Mouse (Mus musculus) kidney, adult 9 months (tissue): ENCODE results near the gene Mycbp2.

Experiments used
- DNase-seq: peaks from one replicate; pipeline ENCODE4 v3.0.0; 2022

Mycbp2 gene

DNA sequence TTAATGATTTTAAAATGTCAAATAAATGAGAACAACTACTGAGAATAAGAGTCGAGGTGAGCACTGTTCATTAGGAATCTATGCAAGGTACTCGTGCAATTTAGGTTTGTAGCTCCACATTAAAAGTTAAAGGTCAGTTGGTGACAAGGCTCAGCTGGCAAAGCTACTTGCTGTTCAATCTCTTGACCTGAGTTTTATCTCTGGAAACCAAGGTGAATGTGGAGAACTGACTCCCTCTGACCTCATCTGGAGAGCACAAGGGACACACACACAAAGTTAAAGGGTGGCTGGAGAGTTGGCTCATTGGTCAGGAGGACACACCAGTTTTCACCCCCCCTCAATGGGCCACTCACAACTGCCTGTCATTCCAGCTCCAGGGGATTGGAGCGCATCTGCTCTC lies 245.4 kb downstream of the Mycbp2 start:
- no peak for DNase-seq

DNA sequence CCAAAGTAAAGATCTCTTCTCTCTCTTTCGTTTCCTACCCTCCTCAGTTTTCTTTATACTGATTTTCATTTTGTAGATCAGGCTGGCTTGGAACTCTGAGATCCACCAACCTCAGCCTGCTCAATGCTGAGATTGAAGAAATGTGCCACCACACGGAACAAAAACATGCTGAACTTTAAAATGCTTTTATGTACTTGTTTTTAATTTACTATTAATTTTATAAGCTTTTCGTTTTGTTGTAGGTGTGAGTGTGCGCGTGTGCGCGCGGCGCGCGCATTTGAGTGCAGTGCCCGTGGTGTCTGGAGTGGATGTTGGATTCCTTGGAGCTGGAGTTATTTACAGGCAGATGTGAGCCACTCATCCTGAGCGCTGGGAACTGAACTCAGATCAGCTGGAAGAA lies 246.3 kb downstream of the Mycbp2 start:
- no peak for DNase-seq

DNA sequence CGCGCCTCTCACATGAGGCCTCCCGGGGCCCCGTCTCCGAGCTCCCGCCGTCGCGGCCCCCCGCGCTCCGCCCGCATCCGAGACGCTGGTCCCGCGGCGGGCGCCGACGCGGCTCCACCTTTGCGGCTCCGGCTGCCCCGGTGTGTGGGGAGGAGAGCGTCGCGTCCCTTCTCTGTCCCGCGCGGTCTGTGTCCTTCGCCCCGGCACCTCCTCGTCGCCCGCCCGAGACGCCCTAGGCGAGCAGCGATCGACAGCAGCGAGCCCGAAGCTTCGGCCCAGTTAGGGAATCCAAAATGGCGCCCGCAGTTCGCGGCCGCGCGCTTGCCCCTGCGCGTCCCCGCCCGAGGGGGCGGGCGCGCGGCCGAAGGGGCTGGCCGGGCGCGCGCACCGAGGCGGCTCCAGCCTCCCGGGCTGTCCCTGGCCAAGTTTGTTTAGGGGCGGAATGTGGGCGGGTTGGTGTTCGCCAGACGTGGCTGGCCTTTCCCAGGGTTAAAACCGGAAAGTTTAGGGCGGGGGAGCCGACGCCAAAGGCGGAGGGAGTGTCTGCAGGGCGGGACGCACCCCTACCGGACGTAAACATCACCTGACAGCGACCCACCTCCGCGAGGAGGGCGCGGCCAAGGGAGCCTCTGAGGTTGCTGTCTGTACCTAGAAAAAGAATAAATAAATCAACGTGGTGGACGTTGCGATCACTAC lies 247.2 kb downstream of the Mycbp2 start, which contains the start of gene Fbxl3:
Fbxl3 (minus strand) TSS at position 329 of the 696 bp plus-strand sequence.
- DNase-seq = peak; percentile 97

DNA sequence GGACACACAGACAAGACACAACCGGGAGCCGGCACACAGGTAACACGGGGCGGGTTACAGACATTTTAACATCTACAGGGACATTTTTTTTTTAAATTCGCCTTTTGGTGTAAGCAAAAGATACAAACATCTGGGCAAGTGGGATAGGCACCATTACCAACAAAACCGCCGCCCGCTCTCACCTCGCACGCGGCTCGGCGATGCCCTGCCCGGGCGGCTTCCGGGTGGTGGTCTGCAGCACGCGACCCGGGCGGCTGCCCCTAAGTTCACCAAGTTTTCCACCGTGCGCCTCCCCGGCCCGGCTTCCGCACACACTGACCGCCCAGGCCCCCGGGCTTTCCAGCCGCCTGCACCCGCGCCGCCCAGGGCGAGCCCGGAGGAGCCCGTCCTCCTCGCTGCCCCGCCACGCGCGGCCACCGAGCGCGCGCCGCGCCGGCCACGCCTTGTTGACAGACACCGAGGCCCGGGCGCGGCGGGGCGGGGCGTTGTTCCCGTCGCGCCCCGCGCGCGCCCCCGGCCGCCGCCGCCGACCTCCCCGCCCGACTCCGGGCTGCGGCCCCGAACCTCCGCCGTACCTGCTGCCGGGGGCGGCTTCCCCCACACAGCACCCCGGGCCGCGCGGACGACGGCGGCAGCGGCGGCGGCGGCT lies 247.9 kb downstream of the Mycbp2 start:
- DNase-seq = peak; percentile 87

DNA sequence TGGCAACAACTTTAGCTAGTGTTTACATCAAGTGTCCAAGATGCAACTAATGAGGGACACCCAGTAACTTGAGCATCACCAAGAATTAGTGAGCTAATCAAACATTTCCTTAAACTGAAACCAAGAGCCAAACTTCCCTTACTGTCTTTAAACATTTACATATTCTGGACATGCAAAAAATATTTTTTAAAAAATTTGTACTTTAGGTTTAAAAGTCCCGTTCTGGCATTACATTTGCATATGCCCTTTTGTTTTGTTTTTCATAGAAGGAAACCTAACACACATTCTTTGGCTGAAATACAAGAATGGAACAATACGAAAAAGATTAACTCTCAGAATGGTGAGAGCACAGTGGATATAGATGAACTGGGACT lies 248.4 kb downstream of the Mycbp2 start:
- DNase-seq = no peak

DNA sequence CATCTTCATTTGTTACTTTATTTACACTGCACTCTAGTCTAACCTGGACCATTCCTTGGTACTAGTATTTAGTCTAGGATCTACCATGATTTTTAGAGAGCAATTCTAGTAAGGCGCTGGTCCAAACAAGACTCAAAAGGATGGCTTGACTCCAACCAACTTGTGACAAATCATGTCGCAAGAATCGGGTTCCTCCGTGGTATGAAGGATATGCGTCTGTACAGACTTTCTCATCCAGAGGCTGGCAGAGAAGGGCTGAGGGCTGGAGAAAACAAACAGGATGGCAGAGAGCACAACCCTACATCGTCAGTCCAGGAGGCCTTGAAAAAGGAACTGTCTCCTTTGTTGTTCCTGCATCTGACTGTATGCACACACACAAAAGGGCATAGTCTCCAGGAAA lies 250.0 kb downstream of the Mycbp2 start:
- no peak for DNase-seq

DNA sequence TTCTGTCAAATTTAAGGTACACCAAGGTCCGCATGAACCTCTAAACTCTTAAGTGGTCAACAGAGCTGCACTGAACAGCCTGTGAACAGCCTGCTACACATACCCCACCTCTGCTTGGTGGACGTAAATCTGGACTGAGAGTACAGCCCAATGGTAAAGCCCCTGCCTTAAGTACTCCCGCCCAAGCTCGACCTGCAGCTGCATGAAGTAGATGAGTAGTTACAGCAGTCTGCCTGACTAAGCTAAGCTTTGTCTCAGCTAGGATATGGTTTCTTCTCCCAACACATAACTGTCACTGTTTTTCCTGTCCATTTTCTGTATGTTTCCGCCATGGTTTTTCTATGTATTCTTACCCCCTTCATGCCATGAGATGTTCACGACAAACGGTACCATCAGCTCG lies 250.8 kb downstream of the Mycbp2 start:
- DNase-seq = no peak

DNA sequence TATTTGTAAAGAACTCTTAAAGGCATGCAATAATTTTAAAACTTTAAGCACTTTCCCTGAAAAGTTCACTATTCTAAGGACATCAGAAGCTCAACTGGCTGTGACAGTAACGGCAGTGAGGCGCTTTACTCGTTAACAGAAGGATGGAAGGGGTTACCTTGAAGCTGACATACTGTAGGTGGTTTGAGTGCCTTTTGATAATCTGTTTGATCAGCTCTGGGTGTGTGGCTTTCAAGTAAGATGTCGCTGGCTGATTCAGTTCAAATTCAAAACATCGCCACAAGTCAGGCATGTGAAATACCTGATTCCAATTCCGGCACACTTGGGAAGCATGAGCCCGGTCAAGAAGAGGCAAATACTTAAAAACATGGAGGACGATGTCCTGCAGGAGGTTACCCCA lies 251.6 kb downstream of the Mycbp2 start:
- no peak for DNase-seq

DNA sequence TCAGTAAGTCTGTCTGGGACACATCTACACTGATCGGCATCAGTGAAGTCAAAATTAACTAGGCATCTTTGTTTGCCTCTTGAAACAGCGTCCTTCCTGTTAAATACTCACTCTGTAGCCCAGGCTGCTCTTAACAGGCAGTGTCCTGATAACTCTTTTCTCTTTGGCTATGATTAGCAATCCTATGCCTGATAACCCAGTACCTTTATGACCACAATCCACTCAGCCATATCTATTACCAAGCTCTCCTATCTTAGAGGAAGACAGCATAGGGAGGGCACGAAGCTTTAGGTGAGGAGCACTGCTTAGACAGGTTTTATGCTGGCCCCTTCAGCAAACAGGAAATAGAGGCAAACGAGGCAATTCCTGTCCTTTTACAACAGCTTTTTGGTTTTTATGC lies 252.9 kb downstream of the Mycbp2 start:
- DNase-seq = no peak

DNA sequence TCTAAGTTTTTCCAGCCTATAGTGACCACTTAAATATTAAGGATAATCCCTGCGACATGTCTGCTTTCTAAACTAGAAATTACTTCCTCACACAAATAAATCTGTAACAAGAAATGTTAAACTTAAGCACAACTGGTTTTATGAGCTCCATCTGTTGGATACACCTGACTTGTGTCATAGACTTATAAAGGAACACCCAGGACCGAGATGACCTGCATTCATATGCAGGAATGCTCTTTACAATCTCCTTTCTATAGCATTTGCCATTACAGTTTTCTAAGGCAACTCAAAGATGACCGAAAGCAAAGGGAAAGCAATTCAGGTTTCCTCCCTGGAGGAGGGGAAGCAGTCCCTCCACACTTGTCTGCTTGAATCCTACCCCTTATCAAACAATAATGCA lies 253.4 kb downstream of the Mycbp2 start:
- no peak for DNase-seq

DNA sequence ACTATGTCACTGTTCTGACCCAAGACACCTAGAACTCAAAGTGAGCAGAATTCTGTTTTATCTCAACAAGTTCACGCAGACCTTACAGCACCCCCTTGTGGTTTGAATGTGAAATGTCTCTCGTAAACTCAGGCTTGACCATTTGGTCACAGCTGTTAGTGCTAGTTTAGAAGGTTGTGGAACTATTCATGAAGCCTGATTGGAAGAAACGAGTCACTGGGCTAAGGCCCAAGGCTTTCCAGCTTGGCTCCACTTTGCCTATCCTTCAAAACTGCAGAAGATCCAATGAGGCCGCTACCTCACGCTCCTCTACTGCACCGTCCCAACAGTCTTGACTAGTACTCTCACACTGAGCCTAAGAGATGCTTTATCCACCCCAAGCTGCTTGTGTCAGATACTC lies 258.0 kb downstream of the Mycbp2 start:
- DNase-seq = peak; percentile 75

DNA sequence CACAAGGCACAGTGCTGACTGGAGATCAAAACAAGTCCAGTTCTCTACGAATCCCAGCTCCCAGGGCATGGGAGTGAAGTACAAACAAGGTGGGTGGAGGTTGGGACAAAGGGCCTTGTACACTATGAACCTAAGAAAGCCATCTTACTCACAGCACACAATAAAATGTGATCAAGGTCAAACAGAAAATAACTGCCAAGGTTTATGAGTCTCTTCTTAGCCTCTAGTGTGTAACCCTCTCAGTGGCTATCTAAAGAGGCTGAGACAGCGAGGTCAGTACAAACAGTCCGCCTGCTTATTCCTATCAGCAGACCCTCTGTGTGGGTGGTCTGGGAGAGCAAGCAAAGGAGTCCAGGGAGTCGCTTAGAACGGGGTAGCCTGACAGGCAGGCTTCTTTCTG lies 258.8 kb downstream of the Mycbp2 start:
- no peak for DNase-seq

DNA sequence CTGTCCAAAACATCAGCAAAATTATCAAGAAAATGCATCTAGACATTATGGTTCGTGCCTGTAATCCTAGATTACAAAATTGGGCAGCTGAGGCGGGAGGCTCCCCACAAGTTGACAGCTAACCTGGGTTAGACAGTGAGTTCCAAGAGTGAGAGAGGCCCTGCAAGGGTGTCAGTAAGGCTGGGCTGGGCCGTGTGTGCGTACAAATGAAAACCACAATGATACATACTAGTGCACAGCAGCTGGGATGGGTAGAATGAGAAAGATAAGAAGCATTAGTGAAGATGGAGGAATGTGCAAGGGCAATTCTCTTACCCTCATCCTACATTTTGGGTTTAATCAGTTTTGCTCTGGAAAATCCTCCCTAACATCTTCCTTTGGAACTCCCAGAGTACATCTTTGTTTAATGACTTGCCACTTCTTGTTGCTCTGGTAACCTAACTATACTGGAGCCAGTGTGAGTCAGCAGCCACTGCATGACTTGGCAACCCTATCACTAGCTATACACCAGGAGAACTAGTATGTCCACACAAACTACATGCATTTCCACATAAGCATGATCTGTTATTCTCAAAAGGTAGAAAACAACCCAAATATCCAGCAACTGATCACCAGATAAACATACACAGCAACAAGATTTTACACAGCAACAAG lies 259.8 kb downstream of the Mycbp2 start:
- DNase-seq = no peak

DNA sequence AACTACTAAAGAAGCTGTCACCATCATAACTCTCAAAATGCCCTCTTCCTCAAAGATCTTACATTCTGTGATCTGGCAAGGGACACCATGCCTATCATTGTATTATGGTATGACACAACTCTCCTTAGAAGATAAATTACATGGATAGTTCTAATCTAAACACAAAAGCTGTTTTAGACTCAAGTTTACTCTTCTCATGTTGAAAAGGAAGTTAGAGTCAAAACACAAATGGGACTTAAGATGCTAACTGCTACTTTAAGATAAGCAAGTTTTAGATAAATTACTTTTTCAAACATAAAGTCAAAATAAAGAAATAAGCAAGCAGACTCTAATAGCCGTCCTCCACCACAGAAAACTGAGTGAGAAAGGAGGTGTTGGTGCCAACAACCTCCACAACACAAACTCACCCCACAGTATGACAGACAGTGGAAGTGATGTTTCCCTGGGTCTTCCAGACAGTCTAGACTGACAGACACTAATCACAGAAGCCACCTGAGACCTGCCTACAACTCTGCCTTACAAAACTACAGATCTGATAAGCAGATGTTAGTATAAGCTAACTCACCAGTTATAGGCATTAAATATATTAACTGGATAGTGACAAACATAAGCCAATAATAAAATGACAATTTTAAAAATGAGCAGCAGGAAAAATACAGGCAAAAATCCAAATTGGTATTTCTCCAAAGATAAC lies 260.6 kb downstream of the Mycbp2 start:
- DNase-seq = no peak

DNA sequence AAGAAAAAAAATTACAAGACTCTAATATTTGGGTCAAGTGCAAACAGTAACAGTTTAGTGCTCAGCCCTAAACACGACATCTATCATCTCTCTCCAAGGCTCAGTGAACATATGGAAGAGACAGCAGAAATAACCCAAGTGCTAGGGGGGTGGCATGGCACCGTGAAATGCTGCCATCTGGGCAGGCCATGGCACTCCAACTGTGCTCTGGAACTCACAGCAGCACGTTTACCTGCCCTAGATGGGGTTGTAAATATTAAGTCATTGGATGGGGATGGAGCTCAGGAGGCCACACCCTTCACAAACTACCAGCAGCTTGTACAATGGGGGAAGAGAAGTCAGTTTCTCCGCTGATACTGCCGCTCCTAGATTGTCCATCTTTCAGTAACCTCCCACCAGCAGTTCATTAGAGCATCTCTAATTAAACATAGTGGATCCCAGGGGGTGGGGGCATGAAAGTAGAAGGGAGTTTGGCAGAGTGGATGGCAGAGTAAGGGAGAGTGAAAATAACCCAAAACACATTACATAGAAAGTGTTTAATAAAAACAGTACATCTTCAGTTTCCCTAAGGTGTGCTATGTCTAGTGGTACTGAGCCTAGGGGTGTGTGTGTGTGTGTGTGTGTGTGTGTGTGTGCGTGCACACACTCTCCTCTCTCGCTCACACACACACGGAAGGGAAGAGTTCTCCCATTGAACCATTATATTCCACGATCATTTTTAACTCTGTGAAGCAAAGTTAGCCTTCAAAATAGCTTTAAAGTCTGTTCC lies 267.2 kb downstream of the Mycbp2 start:
- DNase-seq = no peak

DNA sequence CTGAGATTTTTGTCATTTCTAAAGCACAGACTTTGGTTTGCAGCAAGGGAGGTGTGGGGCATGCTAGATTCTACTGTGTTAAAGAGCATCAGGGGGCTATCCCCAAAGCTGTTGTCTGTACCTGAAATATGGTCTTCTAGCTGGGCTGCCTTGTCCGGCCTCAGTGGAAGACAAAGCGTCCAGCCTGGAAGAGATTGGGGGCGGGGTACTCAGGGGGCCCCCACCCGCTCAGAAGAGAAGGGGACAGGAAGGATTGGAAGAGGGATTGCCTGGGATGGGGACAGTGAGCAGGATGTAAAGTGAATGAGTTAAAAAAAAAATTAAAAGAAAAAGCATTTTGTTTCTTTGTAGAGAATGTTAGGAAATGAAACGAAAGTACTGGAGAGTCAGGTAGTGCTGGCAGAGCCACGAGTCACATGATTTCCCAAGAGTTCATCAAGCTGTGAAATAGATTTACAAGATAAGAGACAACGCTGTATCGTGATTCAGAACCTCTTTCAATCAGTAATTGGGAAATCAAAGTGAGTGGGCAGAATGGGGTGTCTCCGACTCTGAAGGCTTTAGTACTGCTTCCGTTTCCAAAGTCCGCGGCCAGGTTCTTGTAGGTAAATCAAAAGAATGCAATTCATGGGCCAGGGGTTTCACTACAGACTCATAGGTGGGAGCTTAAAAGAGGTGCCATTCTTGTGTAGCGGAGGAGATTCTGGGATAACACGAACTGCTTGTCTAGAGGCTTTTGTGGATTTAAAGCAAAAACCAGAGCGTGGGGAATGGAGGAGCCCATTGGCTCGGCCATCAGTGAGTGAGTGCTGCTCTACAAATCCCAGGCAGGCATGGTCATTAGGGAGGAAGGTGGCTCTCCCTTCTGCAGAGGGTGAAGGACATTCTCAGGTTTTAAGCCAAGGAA lies 268.4 kb downstream of the Mycbp2 start:
- no peak for DNase-seq

DNA sequence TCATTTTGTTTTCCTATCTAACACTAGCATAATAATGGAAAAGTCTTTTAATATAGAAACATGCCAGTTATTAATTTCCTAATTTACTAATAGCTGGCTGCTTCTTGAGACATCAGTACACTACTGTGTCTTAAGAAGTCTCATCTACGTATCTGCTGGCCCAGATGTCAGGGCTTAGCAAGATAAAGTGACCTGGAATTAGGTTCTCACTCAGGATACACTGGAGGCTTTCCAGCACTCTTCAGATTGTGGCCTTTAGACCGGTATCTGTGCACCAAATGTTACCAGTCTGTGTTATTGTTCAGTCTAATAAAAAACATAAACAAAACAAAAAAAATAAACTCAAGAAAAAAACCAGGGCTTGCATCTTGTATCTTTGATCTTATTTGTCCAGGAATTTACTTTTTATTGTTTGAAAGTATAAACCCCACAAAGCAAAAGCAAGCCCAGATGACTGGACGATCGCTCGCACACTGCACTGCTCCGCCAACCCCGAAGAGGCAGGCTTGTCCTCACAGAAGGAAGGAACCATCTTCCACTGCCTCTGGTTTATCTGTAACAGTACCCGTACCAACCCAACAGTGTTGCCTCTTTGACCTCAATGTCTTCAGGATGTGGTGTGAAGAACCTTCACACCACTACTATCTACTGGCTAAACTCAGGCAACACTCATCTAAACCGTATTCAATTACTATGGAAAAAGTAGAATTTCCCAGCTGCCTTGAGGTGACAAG lies 269.2 kb downstream of the Mycbp2 start:
- no peak for DNase-seq

DNA sequence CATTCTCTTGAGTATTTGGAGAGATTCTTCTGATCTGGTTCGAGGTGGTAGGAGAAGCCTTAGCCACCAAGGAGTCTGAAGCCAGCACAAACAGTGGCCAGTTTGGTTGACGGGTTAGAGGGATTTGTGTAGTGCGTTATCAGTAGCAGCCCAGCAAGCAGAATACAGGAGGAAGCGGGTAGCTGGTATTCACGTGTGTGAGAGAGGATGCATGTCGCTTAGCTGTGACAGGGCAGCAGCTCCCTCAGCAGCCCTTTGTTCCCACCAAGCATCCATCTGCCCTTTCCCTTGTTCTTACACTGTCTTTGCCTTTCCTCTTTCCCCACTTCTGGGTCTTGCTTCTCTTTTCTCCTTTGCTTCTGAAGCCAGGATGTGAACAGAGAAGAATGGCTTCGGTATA lies 271.4 kb downstream of the Mycbp2 start:
- DNase-seq = no peak

DNA sequence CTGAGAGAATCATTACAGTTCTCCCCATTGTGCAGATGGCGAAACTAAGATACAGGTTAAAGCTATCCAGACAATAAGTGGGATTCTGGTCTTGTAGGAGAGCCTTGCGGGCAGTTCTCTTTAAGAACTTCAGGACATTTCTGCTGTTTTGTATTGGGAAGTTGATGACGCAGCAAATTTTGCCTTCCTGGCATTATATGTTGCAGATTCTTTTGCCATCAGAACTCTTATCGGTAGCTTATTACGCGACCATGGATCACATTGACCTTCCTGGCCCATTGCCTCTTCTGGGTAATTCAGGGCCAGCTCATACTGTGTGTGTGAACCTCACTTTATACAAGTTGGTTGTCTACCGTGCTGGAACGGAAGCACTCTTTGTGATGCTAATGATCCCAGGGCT lies 272.8 kb downstream of the Mycbp2 start:
- no peak for DNase-seq

DNA sequence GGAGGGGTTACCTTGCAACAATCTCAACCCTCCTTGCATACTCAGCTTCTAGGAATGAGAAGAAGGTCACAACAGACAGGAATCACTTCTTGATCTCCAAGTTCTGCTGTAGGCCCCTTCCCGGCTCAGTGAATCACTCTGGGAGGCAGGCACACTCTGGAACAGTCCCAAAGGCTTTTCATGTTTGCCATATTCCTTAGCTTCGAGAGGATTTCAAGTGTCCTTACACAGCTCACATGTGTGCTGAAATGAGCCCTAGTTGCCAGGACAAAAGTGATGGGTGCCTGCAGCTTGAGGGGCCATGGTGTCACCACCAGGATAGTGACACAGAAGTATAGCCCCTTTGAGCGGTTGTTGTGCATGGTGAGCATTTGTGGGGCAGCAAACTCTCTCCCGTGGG lies 273.9 kb downstream of the Mycbp2 start:
- no peak for DNase-seq

DNA sequence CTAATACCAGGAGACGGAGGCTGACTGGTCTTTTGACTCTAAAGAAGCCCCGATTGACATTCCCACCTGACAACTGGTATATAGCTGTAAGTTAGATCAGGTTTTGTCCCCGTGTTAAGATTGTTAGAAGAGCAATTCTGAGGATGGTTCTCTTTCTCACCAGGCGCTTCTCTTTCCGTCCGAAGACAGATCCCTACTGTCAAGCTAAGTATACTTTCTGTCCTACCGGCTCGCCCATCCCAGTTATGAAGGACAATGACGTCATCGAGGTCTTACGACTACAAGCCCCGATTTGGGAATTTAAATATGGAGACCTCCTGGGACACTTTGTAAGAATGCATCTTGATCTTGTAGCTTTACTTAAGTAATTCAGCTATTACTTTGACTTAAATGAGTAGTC lies 275.1 kb downstream of the Mycbp2 start:
- DNase-seq = no peak
